In genomic region chr3:101824338-101824737, GRCm38 (mm10) we compare ENCODE assay signal across 20 mouse cellular contexts. TPM values are rescaled to one million over a fixed set of nuclear protein-coding genes. Genes with fewer than 3 reads are reported as not detected.
A peak's percentile ranks its signal among the peaks of the same experiment; 100 is the strongest.
DNase-seq lines count a peak whose midpoint lies in the region; ATAC-seq and TF ChIP-seq lines count a peak whose summit lies in the region.
"Had no signal": no experiment of that assay in that cellular context is flagged by ENCODE, and none has a peak within 500 bp of the region (broad histone marks: within the 10 kb centered on the region; RNA-seq: fewer than 3 reads in every experiment).

No protein-coding gene starts in this region.

- TF ChIP-seq CTCF in liver, adult 2 months (IDR thresholded peaks at IDR 0.05; ENCODE audit: low read depth, low read length), result no peak

- H3K9ac ChIP-seq in liver, adult 2 months (ENCODE audit: low read depth, low read length), result no peak overlapping the region
- no peak overlapping the region for H3K9ac ChIP-seq in forebrain, embryonic 16.5 days (replicated peaks; ENCODE audit: low read depth, low read length)
- H3K9ac ChIP-seq: embryonic facial prominence, embryonic 12.5 days; forebrain, embryonic 15.5 days; heart, embryonic 12.5 days; hindbrain, embryonic 14.5 days had no signal

- TF ChIP-seq POLR2A in liver, adult 2 months (IDR thresholded peaks at IDR 0.05; ENCODE audit: extremely low read depth, insufficient read depth, low read length), result no peak

- H3K27ac ChIP-seq in liver, adult 2 months (replicated peaks; ENCODE audit: insufficient read depth, low read depth, low read length), result no peak overlapping the region
- no peak overlapping the region for H3K27ac ChIP-seq in forebrain, embryonic 16.5 days (ENCODE audit: low read length)
- H3K27ac ChIP-seq: embryonic facial prominence, embryonic 12.5 days; forebrain, embryonic 15.5 days; hindbrain, embryonic 10.5 days; hindbrain, embryonic 14.5 days had no signal

- no peak overlapping the region for H3K4me3 ChIP-seq in liver, adult 2 months (ENCODE audit: insufficient read depth, low read depth, low read length)
- H3K4me3 ChIP-seq in forebrain, embryonic 16.5 days (replicated peaks; ENCODE audit: low read length), result no peak overlapping the region
- H3K4me3 ChIP-seq: embryonic facial prominence, embryonic 12.5 days; forebrain, embryonic 15.5 days; heart, embryonic 12.5 days; hindbrain, embryonic 10.5 days had no signal

- ATAC-seq in forebrain, embryonic 16.5 days, result no peak
- ATAC-seq: forebrain, embryonic 15.5 days had no signal

- DNase-seq in liver, adult 2 months (ENCODE audit: extremely low read depth, low read depth, low spot score), result peak; percentile 79
- no peak for DNase-seq in liver
- peak; percentile 74 to 76 for DNase-seq in kidney, adult 8-10 months
- peak; percentile 52 for DNase-seq in kidney, postnatal 14 days
- DNase-seq in thymus, postnatal 4 days, result no peak
- DNase-seq in frontal cortex, postnatal 10 days (ENCODE audit: low spot score in 2 of 2), result no peak
- DNase-seq: adrenal gland, adult 2 months; cerebellum, adult 11 months; cerebellum, adult 8-10 months; cerebellum, postnatal 14 days; gastrocnemius, postnatal 25 days had no signal

- peaks cover 3% of the 10 kb centered on the region; the same call in 1 of the 2 replicates for H3K4me1 ChIP-seq in liver, adult 2 months (ENCODE audit: control insufficient read depth, insufficient read depth, low read length)
- H3K4me1 ChIP-seq in forebrain, embryonic 16.5 days (replicated peaks; ENCODE audit: control insufficient read depth, insufficient read depth, low read length), result no peaks in the 10 kb centered on the region
- H3K4me1 ChIP-seq: embryonic facial prominence, embryonic 12.5 days; forebrain, embryonic 15.5 days had no signal

- no peak overlapping the region for H3K4me2 ChIP-seq in forebrain, embryonic 16.5 days (ENCODE audit: low read length)
- H3K4me2 ChIP-seq: embryonic facial prominence, embryonic 12.5 days; forebrain, embryonic 15.5 days; heart, embryonic 12.5 days; hindbrain, embryonic 14.5 days had no signal

- no peaks in the 10 kb centered on the region for H3K27me3 ChIP-seq in liver, adult 2 months (ENCODE audit: control insufficient read depth, insufficient read depth, low read length)
- H3K27me3 ChIP-seq in forebrain, embryonic 16.5 days (replicated peaks; ENCODE audit: control insufficient read depth, insufficient read depth, low read length), result no peaks in the 10 kb centered on the region
- H3K27me3 ChIP-seq: embryonic facial prominence, embryonic 12.5 days; forebrain, embryonic 15.5 days had no signal

- H3K79me2 ChIP-seq in liver, adult 2 months (ENCODE audit: control insufficient read depth, insufficient read depth, low read length), result no peaks in the 10 kb centered on the region

- no peaks in the 10 kb centered on the region for H3K9me3 ChIP-seq in forebrain, embryonic 16.5 days (ENCODE audit: control insufficient read depth, low read length)
- H3K9me3 ChIP-seq: embryonic facial prominence, embryonic 12.5 days; forebrain, embryonic 15.5 days; heart, embryonic 12.5 days; hindbrain, embryonic 10.5 days had no signal

- WGBS in liver, adult 2 months, result 42% methylated on average over 9 of the region's 9 CpGs
- 74% methylated on average over 9 of the region's 9 CpGs for WGBS in forebrain, embryonic 16.5 days

- H3K36me3 ChIP-seq in liver, adult 2 months (ENCODE audit: control insufficient read depth, insufficient read depth, low read length), result no peaks in the 10 kb centered on the region
- H3K36me3 ChIP-seq in forebrain, embryonic 16.5 days (ENCODE audit: control insufficient read depth, insufficient read depth), result no peaks in the 10 kb centered on the region
- H3K36me3 ChIP-seq: embryonic facial prominence, embryonic 12.5 days; forebrain, embryonic 15.5 days; heart, embryonic 12.5 days; hindbrain, embryonic 10.5 days had no signal

RNA-seq across cellular contexts. Expression of gene Mab21l3, which starts 24.4 kb away (rescaled TPM):
- under 0.01 and 0.09 TPM in 2 replicates for total RNA-seq in liver, adult 2 months (2014; rRNA removed)
- 0.07 TPM in 1 of 2 replicates, not detected in the other for polyA plus RNA-seq in liver, adult 2 months (2012; rRNA removed)
- 0.35 and 0.41 TPM in 2 replicates for polyA plus RNA-seq in forebrain, embryonic 16.5 days (2015; fragmentation: Nextera tagmentation; extraction: Ambion mirVana)
- total RNA-seq: common myeloid progenitor, adult 5-6 weeks; gastrocnemius, adult 18-20 months; gastrocnemius, postnatal 25 days; heart, adult 8-10 months had no signal

Comparison
In these comparisons a context has a peak if more than half of its experiments do, and no peak if none do; other contexts are left out.
1. DNase-seq: peak in liver, adult 2 months (single experiment), kidney, adult 8-10 months (2 of 2) and kidney, postnatal 14 days (single experiment); none in liver (single experiment), thymus, postnatal 4 days (single experiment) and frontal cortex, postnatal 10 days (0 of 2).